Mouse (Mus musculus): Measurements from ENCODE around the gene Gpc5. TPM values are rescaled to one million over a fixed set of nuclear protein-coding genes. Genes with fewer than 3 reads are reported as not detected.

Gpc5 gene
- polyA plus RNA-seq, 1 experiment from 2014 or later: 0.65 TPM

DNA sequence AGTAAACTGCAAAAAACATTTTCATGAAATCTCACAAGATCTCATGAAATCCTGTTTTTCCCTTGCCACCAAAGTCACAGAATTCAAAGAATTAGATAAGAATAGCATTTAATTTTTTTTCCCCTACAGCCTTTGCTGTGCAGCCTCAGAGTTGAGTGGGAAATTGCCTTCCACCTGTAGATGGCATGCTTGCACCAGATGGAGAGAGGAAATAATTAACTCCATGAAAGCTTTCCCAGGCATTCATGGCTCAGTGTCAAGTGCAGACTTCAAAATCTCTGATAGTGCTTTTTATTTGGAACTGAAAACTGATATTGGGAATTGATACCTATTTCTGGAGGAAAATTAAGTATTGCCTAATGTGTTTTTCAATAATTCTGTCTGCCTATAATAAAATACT, 393.1 kb downstream of the Gpc5 start:
- Histone ChIP-seq H3K27me3 (ENCODE audit: insufficient read depth, poor library complexity, severe bottlenecking) (no peaks in the 10 kb centered on the region), H3K4me1 (replicated peaks) (no peaks in the 10 kb centered on the region), H3K4me3 (no peak overlapping the region), H3K36me3 (no peaks in the 10 kb centered on the region), H3K27ac (no peak overlapping the region), H3K9me3 (no peaks in the 10 kb centered on the region)
- peak; percentile 19 for DNase-seq (ENCODE audit: low spot score)

- Histone ChIP-seq H3K4me3 (no peak overlapping the region), H3K27ac (no peak overlapping the region), H3K9me3 (no peaks in the 10 kb centered on the region), H3K36me3 (no peaks in the 10 kb centered on the region), H3K27me3 (ENCODE audit: insufficient read depth, poor library complexity, severe bottlenecking) (no peaks in the 10 kb centered on the region), H3K4me1 (replicated peaks) (peaks cover 9% of the 10 kb centered on the region; the same call in 1 of the 2 replicates)
- whole genome bisulfite sequencing: 36% methylated on average over 6 of the region's 6 CpGs
- no peak for DNase-seq (ENCODE audit: low spot score)
Observed at GRCm38 (mm10) chr14:115500794-115501193, 408.8 kb downstream of the Gpc5 start.

DNA sequence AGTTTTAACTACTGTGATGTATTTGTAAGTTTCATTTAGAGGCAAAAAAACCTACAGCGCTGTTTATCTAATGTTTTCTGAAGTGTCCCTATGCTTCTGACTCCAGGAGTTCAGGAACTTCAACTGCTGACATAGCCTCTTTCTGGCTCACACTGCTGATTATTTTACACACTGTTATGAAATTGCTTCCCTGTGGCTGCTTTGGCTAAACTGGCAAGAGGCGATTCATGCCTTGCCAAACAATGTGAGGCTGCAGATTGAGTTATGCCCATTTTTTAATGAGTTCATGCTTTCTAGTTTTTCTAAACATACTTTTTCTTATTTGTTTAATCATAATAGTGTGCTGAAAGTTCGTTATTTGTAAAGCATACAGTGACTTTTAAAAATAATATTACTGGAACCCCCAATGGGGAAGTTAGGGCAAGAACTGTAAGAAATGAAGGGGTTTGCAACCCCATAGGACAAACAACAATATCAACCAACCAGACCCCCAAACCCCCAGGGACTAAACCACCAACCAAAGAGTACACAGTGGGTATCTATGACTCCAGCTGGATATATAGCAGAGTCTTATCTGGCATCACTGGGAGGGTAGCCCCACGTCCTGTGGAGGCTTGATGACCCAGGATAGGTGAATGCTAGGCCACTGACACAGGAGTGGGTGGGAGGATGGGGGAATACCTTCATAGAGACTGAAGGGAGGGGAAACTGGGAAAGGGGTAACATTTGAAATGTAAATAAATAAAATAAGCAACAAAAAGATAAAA, 454.7 kb downstream of the Gpc5 start:
- WGBS: 82% methylated on average over 4 of the region's 4 CpGs
- no peaks in the 10 kb centered on the region for H3K27me3 ChIP-seq (ENCODE audit: insufficient read depth, poor library complexity, severe bottlenecking)
- H3K9me3 ChIP-seq: no peaks in the 10 kb centered on the region
- H3K36me3 ChIP-seq: no peaks in the 10 kb centered on the region
- H3K4me3 ChIP-seq: no peak overlapping the region
- DNase-seq (ENCODE audit: low spot score): no peak
- H3K4me1 ChIP-seq (replicated peaks): no peaks in the 10 kb centered on the region
- no peak overlapping the region for H3K27ac ChIP-seq

GRCm38 (mm10) chr14:115551996-115552395, 460.0 kb downstream of the Gpc5 start:
- Histone ChIP-seq H3K4me3 (no peak overlapping the region), H3K36me3 (no peaks in the 10 kb centered on the region), H3K9me3 (no peaks in the 10 kb centered on the region), H3K27me3 (ENCODE audit: insufficient read depth, poor library complexity, severe bottlenecking) (no peaks in the 10 kb centered on the region), H3K27ac (no peak overlapping the region), H3K4me1 (replicated peaks) (no peaks in the 10 kb centered on the region)
- 49% methylated on average over 4 of the region's 4 CpGs for WGBS
- no peak for DNase-seq (ENCODE audit: low spot score)

DNA sequence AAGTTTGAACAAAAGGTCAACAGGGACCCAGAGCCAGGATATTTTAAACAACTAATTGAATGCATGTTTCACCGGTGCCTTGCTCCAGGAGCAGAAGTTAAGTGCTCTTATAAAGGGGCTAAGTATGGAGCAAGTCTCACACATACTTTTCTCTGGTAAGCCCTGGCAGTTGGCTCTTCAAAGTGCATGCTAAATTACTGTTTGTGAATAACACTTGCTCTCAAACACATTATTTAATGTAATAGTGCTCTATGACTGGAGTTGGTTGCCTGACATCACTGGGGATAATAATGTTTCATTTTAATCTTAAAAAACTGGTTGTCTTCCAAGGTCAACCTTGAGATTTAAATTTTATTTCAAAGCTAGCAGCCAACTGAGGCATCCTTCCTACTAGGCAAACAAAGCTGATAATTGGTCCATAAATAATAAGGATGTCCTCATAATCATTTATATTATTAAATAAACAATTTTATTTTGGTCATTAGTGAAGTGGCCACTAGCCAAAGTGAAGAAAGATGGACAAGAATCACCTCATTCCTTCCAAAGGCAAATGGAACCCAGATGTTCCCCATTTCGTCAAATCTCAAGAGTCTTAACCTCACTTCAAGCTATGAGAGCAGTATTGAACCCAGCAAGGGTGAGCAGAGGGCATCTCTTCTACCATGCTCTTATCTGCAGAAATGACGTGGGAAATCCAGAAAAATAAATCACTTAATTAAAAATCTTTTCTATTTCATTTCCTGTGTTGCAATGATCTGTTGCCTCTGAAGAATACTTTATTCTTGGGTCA, 488.6 kb downstream of the Gpc5 start:
- no peak for DNase-seq (ENCODE audit: low spot score)
- Histone ChIP-seq H3K27me3 (ENCODE audit: insufficient read depth, poor library complexity, severe bottlenecking) (no peaks in the 10 kb centered on the region), H3K27ac (no peak overlapping the region), H3K4me3 (no peak overlapping the region), H3K36me3 (no peaks in the 10 kb centered on the region), H3K9me3 (no peaks in the 10 kb centered on the region), H3K4me1 (replicated peaks) (no peaks in the 10 kb centered on the region)
- 80% methylated on average over 3 of the region's 3 CpGs for WGBS

DNA sequence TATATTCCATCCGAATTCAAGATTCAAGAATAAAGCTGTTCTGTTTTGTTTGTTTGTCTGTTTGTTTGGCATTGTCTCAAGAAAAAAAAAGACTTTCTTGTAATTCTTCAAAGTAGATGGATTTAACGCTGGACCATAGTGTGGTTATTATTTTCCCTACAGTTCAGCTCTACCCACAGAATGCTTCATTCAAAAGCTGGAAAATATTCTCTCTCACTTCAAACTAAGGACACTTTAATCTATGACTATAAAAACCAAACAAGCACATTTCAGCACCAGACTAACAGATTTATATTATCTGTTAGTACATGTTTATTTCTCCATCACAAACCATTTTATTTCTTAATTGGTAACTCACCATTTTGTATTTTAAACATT, 489.2 kb downstream of the Gpc5 start:
- H3K4me3 ChIP-seq: no peak overlapping the region
- no peaks in the 10 kb centered on the region for H3K27me3 ChIP-seq (ENCODE audit: insufficient read depth, poor library complexity, severe bottlenecking)
- no peaks in the 10 kb centered on the region for H3K9me3 ChIP-seq
- 89% methylated on average over 2 of the region's 2 CpGs for WGBS
- no peaks in the 10 kb centered on the region for H3K36me3 ChIP-seq
- DNase-seq (ENCODE audit: low spot score): no peak
- H3K4me1 ChIP-seq (replicated peaks): no peaks in the 10 kb centered on the region
- no peak overlapping the region for H3K27ac ChIP-seq

GRCm38 (mm10) chr14:115600259-115601029, 508.4 kb downstream of the Gpc5 start:
- H3K4me3 ChIP-seq: no peak overlapping the region

DNA sequence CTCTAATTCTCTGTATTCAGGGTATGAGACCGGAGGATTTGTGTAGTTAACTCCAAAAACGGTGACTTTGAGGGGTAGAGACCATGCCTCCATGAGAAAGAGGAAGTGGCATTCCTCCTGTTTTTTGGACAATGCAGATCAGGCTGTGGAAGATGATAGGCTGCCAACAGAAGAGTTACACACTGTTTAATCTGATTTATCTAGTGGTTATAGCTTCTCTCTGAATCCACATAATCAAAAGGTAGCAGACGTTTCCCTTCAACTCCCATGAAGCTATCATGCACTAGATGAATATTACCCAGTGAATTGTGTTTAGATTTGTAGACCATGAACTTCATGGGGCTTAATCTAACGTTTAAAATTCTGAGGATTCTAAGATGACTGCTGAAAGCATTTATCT, 522.1 kb downstream of the Gpc5 start:
- no peak overlapping the region for H3K4me3 ChIP-seq
- no peaks in the 10 kb centered on the region for H3K4me1 ChIP-seq (replicated peaks)
- no peak overlapping the region for H3K27ac ChIP-seq
- no peaks in the 10 kb centered on the region for H3K36me3 ChIP-seq
- H3K27me3 ChIP-seq (ENCODE audit: insufficient read depth, poor library complexity, severe bottlenecking): no peaks in the 10 kb centered on the region
- DNase-seq (ENCODE audit: low spot score): no peak
- H3K9me3 ChIP-seq: no peaks in the 10 kb centered on the region
- 83% methylated on average over 4 of the region's 4 CpGs for WGBS

More at GRCm38 (mm10) chr14:115600259-115601029, 508.4 kb downstream of the Gpc5 start:
- H3K36me3 ChIP-seq: no peaks in the 10 kb centered on the region
- no peaks in the 10 kb centered on the region for H3K27me3 ChIP-seq (ENCODE audit: insufficient read depth, poor library complexity, severe bottlenecking)
- DNase-seq (ENCODE audit: low spot score): no peak
- H3K4me1 ChIP-seq (replicated peaks): no peaks in the 10 kb centered on the region
- 75% methylated on average over 8 of the region's 8 CpGs for whole genome bisulfite sequencing
- no peaks in the 10 kb centered on the region for H3K9me3 ChIP-seq
- no peak overlapping the region for H3K27ac ChIP-seq

GRCm38 (mm10) chr14:115616305-115616704, 524.3 kb downstream of the Gpc5 start:
- Histone ChIP-seq H3K27ac (no peak overlapping the region), H3K36me3 (no peaks in the 10 kb centered on the region), H3K9me3 (no peaks in the 10 kb centered on the region), H3K4me3 (no peak overlapping the region), H3K27me3 (ENCODE audit: insufficient read depth, poor library complexity, severe bottlenecking) (no peaks in the 10 kb centered on the region), H3K4me1 (replicated peaks) (no peaks in the 10 kb centered on the region)
- 45% methylated on average over 2 of the region's 2 CpGs for WGBS
- DNase-seq (ENCODE audit: low spot score): no peak

DNA sequence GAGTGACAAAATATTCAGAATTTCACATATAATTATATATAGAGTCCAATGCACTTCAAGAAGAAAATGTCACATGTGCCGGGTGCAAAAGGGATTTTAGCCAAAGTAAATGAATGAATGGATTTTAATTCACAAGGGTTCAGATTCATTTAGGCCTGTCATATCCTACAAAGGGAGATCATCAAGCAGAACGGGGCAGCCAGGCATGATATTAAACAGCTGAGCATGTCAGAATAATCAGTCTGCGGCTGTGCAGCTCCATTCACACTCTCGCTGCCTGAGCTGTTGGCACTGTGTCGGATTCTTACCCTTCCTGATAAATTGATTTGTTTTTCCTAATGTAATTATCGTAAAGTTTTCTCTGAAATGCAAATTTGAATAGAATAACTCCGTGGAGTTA, 524.8 kb downstream of the Gpc5 start:
- Histone ChIP-seq H3K27ac (no peak overlapping the region), H3K9me3 (no peaks in the 10 kb centered on the region), H3K27me3 (ENCODE audit: insufficient read depth, poor library complexity, severe bottlenecking) (no peaks in the 10 kb centered on the region), H3K4me1 (replicated peaks) (no peaks in the 10 kb centered on the region), H3K4me3 (no peak overlapping the region), H3K36me3 (no peaks in the 10 kb centered on the region)
- peak; percentile 28 for DNase-seq (ENCODE audit: low spot score)
- WGBS: 44% methylated on average over 7 of the region's 7 CpGs

DNA sequence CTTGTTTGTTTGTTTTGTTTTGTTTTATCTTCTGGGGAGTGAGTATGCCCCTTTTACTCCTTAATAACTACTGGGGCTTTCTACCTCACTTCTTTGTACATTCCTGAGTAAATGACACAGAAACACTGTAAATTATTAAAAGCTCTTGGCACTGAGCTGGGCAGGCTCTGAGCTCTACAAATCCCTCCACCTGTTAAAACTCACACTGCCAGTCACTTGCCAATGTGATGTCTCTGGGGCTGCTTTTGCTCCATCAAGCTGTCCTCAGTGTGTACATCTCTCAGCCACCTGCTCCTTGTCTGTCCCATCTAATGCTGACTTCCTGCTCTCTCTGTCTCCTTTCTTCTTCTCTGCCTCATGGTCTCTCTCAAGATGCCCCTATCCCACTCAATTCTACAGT, 528.5 kb downstream of the Gpc5 start:
- no peak overlapping the region for H3K27ac ChIP-seq
- H3K36me3 ChIP-seq: no peaks in the 10 kb centered on the region
- no peaks in the 10 kb centered on the region for H3K27me3 ChIP-seq (ENCODE audit: insufficient read depth, poor library complexity, severe bottlenecking)
- DNase-seq (ENCODE audit: low spot score): no peak
- H3K9me3 ChIP-seq: no peaks in the 10 kb centered on the region
- H3K4me3 ChIP-seq: no peak overlapping the region
- H3K4me1 ChIP-seq (replicated peaks): no peaks in the 10 kb centered on the region

DNA sequence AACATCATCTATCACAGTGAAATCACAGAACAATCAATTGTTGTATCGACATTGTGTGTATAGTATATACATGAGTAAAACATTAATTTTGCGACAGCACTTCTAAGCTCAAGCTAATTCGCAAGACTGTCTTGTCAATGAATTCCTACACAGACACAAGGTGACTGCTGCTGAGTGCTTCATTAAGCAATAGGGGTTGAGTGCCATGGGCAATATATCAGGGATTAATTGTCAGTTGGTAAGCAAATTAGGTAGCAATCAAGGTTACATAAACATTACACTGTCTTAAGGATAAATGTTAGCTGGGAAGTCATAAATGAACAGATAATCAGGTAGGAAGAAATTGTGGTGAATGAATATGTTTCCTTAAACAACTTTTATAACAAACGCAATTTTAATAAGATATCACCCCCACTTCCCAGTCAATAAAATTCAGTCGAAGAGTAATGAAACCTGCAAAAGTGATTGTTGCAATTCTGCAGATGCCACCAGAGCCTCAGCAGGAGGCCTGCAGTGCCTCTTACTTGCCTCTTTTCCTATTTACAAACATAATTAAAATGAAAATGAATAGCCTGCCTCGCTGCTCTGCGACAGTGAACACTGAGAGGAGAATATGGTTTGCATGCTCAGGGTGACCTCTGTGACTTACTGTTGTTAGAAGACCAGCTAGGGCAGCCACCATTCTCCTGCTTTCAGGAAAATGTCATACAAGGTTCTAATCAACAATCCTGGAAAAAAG, 539.3 kb downstream of the Gpc5 start:
- Histone ChIP-seq H3K4me3 (no peak overlapping the region), H3K27ac (no peak overlapping the region), H3K4me1 (replicated peaks) (no peaks in the 10 kb centered on the region), H3K27me3 (ENCODE audit: insufficient read depth, poor library complexity, severe bottlenecking) (no peaks in the 10 kb centered on the region), H3K36me3 (no peaks in the 10 kb centered on the region), H3K9me3 (no peaks in the 10 kb centered on the region)
- no peak for DNase-seq (ENCODE audit: low spot score)
- 76% methylated on average over 7 of the region's 7 CpGs for WGBS
